Mouse (Mus musculus): ENCODE results near the gene Pdzk1ip1.

GRCm38 (mm10) chr4:115113266-115113665 is 24.8 kb downstream of the Pdzk1ip1 start:
- no peak for TF ChIP-seq CTCF (IDR thresholded peaks at IDR 0.05; ENCODE audit: low read depth, low read length)
- no peak for TF ChIP-seq GATA1 (IDR thresholded peaks at IDR 0.05; ENCODE audit: borderline replicate concordance, low read length)
